Mouse (Mus musculus) G1E (cell line): Measurements from ENCODE around the gene Dync1i1. TPM values are rescaled to one million over a fixed set of nuclear protein-coding genes. Genes with fewer than 3 reads are reported as not detected.

Source experiments
- ATAC-seq: 2 replicates; pipeline ENCODE4 v1.8.0; 2016; ENCODE audit warnings: mild to moderate bottlenecking; ENCODE audit not compliant: insufficient number of reproducible peaks, poor library complexity, low FRiP score, severe bottlenecking; ENCODE audit errors: extremely low read depth
- DNase-seq: peaks from one replicate; pipeline ENCODE4 v3.0.0; 2012; ENCODE audit warnings: low spot score
- H3K27me3 ChIP-seq: 2 replicates; pipeline ENCODE4 v1.6.1; 2012; ENCODE audit warnings: mild to moderate bottlenecking, low read length, inconsistent platforms; ENCODE audit not compliant: insufficient read depth
- H3K36me3 ChIP-seq: replicated peaks from 2 replicates; pipeline ENCODE3; 2012; ENCODE audit warnings: mild to moderate bottlenecking, inconsistent platforms
- H3K4me1 ChIP-seq: 2 replicates; pipeline ENCODE4 v1.6.1; 2012; ENCODE audit warnings: low read depth, low read length, inconsistent platforms, mixed read lengths; ENCODE audit not compliant: insufficient read depth
- H3K4me3 ChIP-seq: 2 replicates; pipeline ENCODE4 v1.5.1; 2012; ENCODE audit warnings: low read depth, mild to moderate bottlenecking, inconsistent platforms, low read length, moderate library complexity, mixed read lengths
- H3K9me3 ChIP-seq: replicated peaks from 2 replicates; pipeline ENCODE4 v1.6.1; 2012; ENCODE audit warnings: inconsistent platforms
- CTCF ChIP-seq: IDR thresholded peaks from 2 replicates; pipeline ENCODE4 v1.5.1; 2012; ENCODE audit warnings: low read depth, low read length, inconsistent platforms, mixed read lengths
- GATA1 ChIP-seq: IDR thresholded peaks from 2 replicates; pipeline ENCODE4 v1.6.1; 2012; ENCODE audit warnings: borderline replicate concordance, low read length, inconsistent platforms, mixed read lengths
- GATA2 ChIP-seq: IDR thresholded peaks from 2 replicates; pipeline ENCODE4 v1.6.1; 2012; ENCODE audit warnings: low read depth, low read length, inconsistent platforms, borderline replicate concordance
- POLR2AphosphoS5 ChIP-seq: IDR thresholded peaks from 2 replicates; pipeline ENCODE4 v1.6.1; 2012; ENCODE audit warnings: low read depth, low read length, inconsistent platforms; ENCODE audit not compliant: insufficient replicate concordance
- TAL1 ChIP-seq: conservative IDR thresholded peaks from 2 replicates; pipeline ENCODE4 v1.6.1; 2012; ENCODE audit warnings: low read depth, low read length, inconsistent platforms, mixed read lengths
- polyA plus RNA-seq: library from polyadenylated mRNA; stranded (reverse); fragments of >175 nt; gene quantifications from 2 replicates; pipeline ENCODE4 v1.2.3, GENCODE M21; 2012
- total RNA-seq, 2 experiments: library from RNA; stranded (forward) in 1 of 2; stranded (reverse) in 1 of 2; fragments of 200-1000 nt in 1 of 2; fragments of >200 nt in 1 of 2; fragmentation: Nextera tagmentation in 1 of 2; gene quantifications; 2 replicates each; pipeline ENCODE4 v1.2.3; 2014 to 2017

Gene Dync1i1
- total and polyA plus RNA-seq, 3 experiments: 0.33 TPM; not detected in 2

GRCm38 (mm10) chr6:6046729-6047424 is 321.4 kb downstream of the Dync1i1 start:
- H3K4me3 ChIP-seq: no peak overlapping the region
- DNase-seq: no peak

GRCm38 (mm10) chr6:6052696-6053095 is 327.3 kb downstream of the Dync1i1 start:
- ATAC-seq: no peak
- Histone ChIP-seq H3K27me3 (no peaks in the 10 kb centered on the region), H3K36me3 (peaks cover 46% of the 10 kb centered on the region), H3K4me3 (no peak overlapping the region), H3K9me3 (no peaks in the 10 kb centered on the region), H3K4me1 (no peaks in the 10 kb centered on the region)
- no peak for DNase-seq
- TF ChIP-seq GATA1: no peak
- no peak for TF ChIP-seq CTCF
- TF ChIP-seq POLR2AphosphoS5: no peak
- TF ChIP-seq TAL1: no peak
- no peak for TF ChIP-seq GATA2

More at GRCm38 (mm10) chr6:6046729-6047424, 321.4 kb downstream of the Dync1i1 start:
- no peaks in the 10 kb centered on the region for H3K27me3 ChIP-seq
- ATAC-seq: no peak
- no peaks in the 10 kb centered on the region for H3K9me3 ChIP-seq
- TF ChIP-seq POLR2AphosphoS5 (no peak), TAL1 (no peak), GATA2 (no peak), CTCF (no peak), GATA1 (no peak)
- no peaks in the 10 kb centered on the region for H3K4me1 ChIP-seq
- H3K36me3 ChIP-seq: peaks cover 54% of the 10 kb centered on the region

- Histone ChIP-seq H3K4me3 (no peak overlapping the region), H3K27me3 (no peaks in the 10 kb centered on the region), H3K9me3 (no peaks in the 10 kb centered on the region), H3K4me1 (no peaks in the 10 kb centered on the region), H3K36me3 (peaks cover 45% of the 10 kb centered on the region)
- no peak for TF ChIP-seq GATA1
- TF ChIP-seq GATA2: no peak
- no peak for TF ChIP-seq TAL1
- TF ChIP-seq CTCF: no peak
- TF ChIP-seq POLR2AphosphoS5: no peak
- DNase-seq (no peak), ATAC-seq (no peak)
Observed at GRCm38 (mm10) chr6:6053946-6054345, 328.5 kb downstream of the Dync1i1 start.

GRCm38 (mm10) chr6:6058548-6058947 is 333.1 kb downstream of the Dync1i1 start:
- no peaks in the 10 kb centered on the region for H3K9me3 ChIP-seq
- no peak for ATAC-seq
- H3K4me1 ChIP-seq: no peaks in the 10 kb centered on the region
- TF ChIP-seq GATA1 (no peak), CTCF (no peak), POLR2AphosphoS5 (no peak), GATA2 (no peak), TAL1 (no peak)
- H3K27me3 ChIP-seq: no peaks in the 10 kb centered on the region
- DNase-seq: no peak
- no peak overlapping the region for H3K4me3 ChIP-seq
- H3K36me3 ChIP-seq: peaks cover 33% of the 10 kb centered on the region

- ATAC-seq: no peak
- Histone ChIP-seq H3K4me3 (no peak overlapping the region), H3K9me3 (no peaks in the 10 kb centered on the region)
Observed at GRCm38 (mm10) chr6:6067201-6067600, 341.8 kb downstream of the Dync1i1 start.

GRCm38 (mm10) chr6:6070015-6070414 is 344.6 kb downstream of the Dync1i1 start:
- DNase-seq: no peak
- Histone ChIP-seq H3K9me3 (no peaks in the 10 kb centered on the region), H3K36me3 (peaks cover 65% of the 10 kb centered on the region), H3K27me3 (no peaks in the 10 kb centered on the region), H3K4me1 (no peaks in the 10 kb centered on the region), H3K4me3 (no peak overlapping the region)
- TF ChIP-seq POLR2AphosphoS5 (no peak), GATA2 (no peak), TAL1 (no peak), CTCF (no peak), GATA1 (no peak)
- ATAC-seq: no peak

More at GRCm38 (mm10) chr6:6067201-6067600, 341.8 kb downstream of the Dync1i1 start:
- TF ChIP-seq TAL1 (no peak), POLR2AphosphoS5 (no peak), CTCF (no peak), GATA1 (no peak), GATA2 (no peak)
- Histone ChIP-seq H3K36me3 (peaks cover 63% of the 10 kb centered on the region), H3K4me1 (no peaks in the 10 kb centered on the region), H3K27me3 (no peaks in the 10 kb centered on the region)
- DNase-seq: no peak

- Histone ChIP-seq H3K36me3 (peaks cover 64% of the 10 kb centered on the region), H3K4me1 (no peaks in the 10 kb centered on the region), H3K4me3 (no peak overlapping the region), H3K9me3 (no peaks in the 10 kb centered on the region), H3K27me3 (no peaks in the 10 kb centered on the region)
- TF ChIP-seq GATA2 (no peak), GATA1 (no peak), TAL1 (no peak), CTCF (no peak), POLR2AphosphoS5 (no peak)
- ATAC-seq (no peak), DNase-seq (no peak)
Observed at GRCm38 (mm10) chr6:6071038-6071437, 345.6 kb downstream of the Dync1i1 start.
